Mouse (Mus musculus): ENCODE data around the gene Fam92b. TPM values are rescaled to one million over a fixed set of nuclear protein-coding genes. Genes with fewer than 3 reads are reported as not detected.

The Fam92b gene
- not detected for polyA plus RNA-seq (2017; shearing (Covaris generic))

DNA sequence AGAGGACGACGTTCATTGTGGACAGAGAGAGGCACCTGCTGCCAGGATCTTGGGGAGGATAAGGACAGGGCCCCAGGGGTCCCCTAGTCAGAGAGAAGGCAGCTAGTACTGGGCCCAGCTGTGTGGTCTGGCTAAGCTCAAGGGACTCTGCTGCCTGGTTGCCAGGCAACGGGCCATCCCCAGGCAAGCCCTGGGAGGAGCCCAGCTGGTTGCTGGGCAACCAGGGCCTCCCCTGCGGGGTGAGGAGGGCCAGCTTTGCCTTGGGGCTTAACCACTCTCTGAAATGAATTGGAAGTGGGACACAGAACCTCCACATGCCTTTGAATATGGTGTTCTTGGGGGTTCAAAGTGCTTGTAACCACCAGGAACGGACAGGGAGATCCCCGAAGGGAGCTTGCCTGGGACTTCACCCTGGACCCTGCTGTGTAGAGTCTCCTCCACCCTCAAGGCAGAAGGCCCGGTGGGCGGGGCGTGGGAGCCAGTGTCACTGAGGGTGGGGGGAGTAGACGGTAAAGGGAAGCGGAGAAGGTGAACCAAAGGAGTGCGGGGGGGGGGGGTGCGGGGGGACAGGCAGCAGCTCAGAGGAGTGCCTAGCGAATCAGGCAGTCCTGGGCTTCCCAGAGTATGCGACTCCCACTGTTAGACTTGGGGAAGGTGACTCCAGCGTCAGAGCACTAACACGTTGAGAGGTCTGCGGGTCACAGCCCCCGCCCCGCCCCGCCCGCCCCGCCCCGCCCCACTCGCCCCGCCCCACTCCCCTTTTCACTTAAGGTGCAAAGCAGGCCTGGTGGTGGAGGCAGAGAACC lies at the start of gene Fam92b:
TSS of gene Fam92b (minus strand) at position 149 of the 806 bp plus-strand sequence.
- ATAC-seq, result no peak

DNA sequence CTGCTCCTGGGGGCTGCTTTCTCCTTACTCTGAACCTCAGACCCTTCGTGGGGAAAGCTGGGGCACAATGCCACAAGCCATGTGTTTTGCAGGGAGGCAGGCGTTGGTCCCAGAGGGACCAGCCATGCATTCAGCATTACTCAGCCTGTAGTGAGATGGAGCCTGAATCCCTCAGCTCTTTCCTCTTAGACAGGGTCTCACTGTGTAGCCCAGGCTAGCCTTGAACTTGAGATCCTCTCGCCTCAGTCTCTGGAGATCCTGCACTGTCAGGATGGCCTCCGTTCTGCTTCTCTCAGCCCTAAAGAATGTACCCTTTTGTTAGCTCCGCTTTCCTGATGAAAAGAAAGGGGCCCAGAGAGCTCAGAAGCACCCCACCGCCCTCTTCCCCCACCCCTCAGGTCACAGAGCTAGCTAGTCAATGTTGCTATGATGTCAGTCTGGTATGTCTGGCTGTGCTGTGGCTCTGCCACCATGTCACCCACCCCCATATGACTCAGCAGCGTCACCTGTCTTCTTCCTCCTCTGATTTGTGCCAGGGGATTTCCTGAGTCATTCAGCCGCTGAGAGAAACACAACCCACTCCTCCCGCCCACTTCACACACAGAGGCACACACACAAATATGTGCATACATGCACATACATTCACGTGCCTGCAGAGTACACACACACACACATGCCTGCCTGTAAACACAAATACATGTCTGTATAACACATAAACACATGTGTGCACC lies 48.3 kb upstream of the Fam92b start:
- ATAC-seq, result peak; percentile 80

DNA sequence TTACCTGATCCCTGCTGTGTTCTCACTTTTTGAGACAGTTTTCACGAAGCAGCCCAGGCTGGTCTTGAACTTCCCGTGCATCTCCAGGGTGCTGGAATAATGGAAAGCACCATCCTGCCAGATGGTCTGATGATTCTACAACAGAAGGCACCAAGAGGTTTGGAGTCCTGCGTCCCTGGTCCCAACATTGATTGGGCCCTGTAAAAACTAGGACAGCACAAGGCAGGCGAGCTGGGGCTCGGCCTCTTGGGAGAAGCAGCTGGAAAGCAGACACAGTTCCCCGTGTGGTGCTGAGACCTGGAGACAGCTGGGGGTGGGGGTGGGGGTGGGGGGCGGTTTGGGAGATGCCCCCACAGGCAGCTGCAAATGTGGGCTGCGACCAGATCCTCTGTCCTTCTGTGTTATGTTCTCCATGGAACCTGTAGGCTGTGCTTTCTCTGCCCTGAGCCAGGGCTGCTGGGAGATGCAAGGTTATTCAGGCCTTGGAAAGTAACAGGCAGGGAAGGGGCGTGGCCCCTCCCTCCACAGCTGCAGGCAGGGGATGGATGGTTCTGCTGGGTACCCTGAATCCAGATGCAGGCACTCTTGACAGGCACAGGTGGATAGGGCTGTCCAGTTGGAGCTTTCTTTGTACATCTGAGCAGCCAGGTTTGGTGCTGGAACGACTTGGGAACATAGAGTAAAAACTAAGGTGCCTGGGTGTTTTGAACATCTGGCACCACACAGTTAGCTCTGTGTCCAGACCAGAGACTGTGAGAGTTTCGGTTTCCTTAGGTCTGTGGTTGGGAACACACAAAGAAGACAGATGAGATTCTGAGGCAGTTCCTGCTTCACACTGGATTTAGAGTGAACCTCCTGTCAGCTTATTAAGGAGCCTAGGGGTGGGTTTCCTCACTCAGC lies 47.5 kb upstream of the Fam92b start:
- no peak for ATAC-seq

DNA sequence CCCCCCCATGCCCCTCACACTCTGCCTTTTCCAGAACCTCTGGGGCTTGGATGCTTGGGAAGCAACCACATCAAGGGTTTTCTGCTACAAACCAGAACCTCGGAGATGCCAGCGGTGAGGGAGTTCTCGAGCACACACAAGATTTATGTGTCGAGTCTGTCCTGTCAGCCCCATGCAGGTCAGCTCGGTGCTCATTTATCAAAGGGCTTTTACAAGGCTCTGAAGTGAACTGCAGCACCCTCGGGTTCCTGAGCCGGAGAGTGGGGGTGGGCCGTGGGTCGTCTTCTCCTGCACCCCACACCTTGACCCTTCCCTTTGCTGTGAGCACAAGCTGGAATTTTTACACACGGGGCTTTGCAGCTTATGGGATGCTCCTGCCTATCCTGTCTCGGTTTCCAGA lies 45.3 kb upstream of the Fam92b start:
- ATAC-seq, result no peak

DNA sequence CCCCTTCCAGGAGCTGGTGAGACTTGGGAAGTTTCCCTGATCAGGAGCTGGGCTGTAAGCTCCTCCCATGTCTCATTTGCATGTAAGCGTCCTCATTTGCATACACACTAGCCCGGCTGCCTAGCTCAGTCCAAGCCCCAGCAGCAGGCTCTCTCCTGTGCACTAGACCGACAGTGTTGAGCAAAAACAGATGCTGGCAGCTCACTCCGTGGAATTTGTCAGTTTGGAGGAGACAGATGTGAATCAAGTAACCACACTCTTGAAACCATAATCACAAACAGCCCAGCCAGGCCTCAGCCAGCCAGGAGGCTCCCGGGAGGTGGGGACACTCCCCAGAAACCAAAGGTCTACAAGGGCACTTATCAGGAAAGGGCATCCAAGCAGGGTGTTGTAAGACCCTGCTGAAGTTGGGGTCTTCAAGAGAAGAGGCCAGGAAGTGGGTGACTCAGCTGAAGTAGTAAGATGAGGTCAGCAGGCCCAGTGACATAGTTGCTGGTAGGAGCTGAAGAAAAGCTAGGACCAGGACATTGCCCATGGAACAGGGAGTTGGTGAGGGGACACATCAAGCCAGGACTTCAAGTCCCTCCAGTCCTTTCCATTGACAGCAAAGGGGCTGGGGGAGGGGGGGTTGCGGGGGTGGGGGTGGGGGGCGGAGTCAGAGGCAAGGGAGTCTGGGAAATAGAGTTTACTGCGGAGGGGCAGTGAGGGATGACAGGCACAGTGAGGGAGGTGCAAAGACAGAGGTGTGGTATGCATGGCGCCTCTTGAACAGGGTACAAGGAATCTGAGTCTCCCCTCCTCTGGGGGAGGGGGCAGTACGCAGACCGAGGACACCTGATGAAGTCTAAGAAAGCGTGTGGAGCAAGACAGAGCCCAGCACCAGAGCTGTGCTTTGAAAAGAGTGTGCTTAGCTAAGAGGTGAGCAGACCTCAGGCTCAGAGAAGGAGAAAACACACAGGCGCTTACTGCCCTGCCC lies 39.9 kb upstream of the Fam92b start:
- no peak for ATAC-seq

DNA sequence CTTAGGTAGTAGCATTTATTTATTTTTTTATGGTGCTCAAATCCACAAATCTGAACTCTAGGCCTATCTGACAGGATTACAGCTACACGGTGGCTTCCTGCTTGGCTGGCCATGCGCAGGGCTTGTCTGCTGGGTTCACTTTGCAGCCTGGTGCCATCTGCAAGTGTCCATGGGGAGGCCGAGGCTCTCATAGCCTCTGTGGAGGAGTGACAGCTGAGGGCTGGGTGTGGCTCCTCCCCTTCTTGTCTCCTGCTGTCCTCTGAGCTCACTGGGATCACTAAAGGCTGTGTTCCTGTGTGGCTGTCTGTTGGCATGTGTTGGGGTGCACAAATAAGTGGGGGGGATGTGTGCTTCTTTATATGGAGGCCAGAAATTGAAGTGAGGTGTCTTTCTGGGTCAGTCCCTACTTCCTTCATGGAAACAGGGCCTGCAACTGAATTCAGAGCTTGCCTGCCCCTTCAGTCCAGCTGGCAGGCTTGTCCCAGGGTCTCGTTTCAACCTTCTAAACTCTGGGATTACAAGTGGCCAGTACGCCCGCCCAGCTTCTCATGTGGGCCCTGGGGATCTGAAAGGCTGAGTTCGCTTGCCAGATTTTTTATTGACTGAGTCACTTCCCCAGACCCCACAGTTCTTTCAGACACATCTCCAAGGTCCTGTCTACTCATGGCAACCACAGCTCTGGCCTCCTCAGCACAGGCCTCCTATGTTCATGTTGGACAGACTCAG lies 38.3 kb upstream of the Fam92b start:
- no peak for ATAC-seq

DNA sequence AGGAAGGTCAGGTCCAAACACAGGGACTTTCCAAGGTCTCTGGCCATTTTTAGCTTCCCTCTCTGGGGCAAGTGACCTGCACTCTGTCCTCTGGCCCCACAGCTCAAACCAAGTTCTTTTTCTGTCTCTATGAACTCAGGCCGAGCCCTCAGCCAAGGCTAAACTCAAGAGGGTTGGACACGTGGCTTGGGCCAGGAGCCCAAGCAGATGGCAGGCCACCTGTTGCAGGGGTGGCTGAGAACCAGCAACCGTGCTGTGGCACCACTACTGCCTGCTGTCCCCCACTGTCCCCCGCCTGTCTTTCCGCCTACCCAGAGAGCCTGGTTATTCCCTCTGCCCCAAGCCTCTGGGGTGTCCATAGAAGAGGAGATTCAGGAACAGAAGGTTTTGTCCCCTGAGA lies 36.7 kb upstream of the Fam92b start:
- ATAC-seq, result no peak

DNA sequence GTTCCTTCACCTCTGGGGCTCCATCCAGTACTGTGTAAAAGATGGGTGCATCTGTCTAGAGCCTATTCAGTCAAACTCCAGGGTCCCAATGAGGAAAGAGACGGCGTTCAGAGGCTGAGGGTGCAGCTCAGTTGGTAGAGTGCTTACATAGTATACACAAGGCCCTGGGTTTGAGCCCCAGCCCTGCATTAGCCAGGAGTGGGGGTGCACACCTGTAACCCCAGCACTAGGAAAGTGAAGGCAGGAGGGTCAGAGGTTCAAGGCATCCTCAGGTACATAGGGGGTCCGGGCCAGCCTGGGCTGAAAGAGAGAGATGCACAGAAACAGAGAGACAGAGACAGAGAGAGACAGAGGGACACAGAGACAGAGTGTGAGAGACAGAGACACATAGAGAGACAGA lies 36.0 kb upstream of the Fam92b start:
- no peak for ATAC-seq

DNA sequence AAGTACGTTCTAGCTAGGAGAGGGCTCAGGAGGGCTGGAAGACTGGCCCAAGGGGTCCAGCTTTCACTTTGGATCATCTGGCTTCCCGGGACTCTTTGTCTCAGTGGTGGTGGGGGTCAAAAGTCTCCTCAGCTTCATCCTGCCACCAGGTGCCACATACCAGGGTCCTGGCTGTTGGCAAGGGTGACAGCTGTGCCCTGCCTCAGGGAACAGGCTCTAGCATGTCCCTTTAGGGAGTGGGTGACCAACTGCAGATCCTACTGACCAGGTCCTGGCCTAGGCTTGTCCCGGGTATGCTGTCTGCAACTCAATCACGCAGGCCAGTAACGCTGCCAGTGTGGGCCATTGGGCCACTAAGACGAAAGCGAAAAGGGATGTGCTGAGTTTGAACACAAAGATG lies 35.3 kb upstream of the Fam92b start:
- no peak for ATAC-seq

DNA sequence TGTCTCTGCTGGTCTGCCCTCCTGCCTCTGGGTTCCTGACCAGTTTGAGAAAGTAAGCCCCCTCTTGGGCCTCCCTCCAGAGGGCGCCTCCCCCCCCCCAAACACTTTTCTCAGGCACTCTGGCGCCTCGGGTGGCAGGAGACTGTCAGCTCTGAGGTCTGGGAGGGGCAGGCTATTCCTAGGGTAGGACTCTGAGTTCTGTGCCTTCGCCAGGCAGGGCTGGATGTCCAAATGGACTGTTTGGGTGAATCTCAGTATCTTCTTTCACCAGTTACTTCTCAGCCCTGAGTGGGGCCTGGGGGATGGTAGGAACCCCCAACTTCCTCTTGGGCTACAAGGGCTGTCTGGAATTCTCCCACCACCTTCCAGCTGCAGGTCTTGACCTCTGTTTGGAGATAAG lies 34.1 kb upstream of the Fam92b start:
- ATAC-seq, result no peak

DNA sequence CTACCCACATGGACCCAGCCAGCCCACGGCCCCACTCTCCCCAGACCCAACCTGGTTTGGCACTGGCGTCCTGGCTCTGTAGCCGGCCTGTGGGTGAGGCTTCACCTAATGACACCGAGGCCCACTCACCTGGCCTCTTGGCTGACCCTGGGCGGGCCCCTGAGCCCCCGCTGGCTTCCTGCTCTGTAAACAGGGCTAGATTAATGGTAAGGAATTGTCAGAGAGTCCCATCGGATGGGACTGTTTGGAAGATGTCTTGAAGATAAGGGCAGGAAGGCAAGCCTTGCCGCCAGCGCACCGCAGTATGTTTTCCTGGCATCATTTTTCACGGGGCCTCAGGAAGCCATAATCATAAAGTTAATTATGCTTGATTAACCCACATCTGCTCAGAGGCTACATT lies 30.8 kb upstream of the Fam92b start:
- no peak for ATAC-seq

DNA sequence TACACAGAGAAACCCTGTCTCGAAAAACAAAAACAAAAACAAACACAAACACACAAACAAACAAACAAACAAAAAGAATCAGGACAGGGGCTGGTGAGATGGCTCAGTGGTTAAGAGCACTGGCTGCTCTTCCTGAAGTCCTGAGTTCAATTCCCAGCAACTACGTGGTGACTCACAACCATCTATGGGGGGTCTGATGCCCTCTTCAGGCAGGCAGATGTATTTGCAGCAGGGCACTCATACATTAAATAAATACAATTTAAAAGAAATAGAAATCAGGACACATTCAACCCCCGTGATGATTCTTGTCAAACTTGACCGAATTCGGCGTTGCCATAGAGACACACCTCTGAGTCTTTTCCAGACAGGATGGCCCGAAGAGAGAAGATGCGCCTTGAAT lies 30.1 kb upstream of the Fam92b start:
- no peak for ATAC-seq

DNA sequence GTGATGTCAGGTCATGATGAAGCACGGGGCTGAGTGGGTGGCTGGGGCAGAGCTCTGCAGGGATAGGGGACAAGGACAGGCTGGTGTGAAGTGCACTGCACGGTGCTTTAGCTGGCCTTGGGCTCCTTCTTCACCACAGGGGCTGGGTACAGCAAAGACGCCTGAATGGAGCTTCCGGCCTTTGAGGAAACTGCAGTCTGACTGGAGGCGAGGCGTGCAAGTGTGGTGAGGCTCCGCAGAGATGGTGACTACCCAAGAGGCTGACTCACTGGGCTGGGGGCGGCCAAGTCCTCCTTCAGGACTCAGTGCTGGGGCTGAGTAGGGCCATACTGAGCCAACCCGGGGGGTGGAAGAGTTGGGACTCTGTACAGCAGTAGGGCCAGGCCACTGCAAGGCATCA lies 28.6 kb upstream of the Fam92b start:
- no peak for ATAC-seq

DNA sequence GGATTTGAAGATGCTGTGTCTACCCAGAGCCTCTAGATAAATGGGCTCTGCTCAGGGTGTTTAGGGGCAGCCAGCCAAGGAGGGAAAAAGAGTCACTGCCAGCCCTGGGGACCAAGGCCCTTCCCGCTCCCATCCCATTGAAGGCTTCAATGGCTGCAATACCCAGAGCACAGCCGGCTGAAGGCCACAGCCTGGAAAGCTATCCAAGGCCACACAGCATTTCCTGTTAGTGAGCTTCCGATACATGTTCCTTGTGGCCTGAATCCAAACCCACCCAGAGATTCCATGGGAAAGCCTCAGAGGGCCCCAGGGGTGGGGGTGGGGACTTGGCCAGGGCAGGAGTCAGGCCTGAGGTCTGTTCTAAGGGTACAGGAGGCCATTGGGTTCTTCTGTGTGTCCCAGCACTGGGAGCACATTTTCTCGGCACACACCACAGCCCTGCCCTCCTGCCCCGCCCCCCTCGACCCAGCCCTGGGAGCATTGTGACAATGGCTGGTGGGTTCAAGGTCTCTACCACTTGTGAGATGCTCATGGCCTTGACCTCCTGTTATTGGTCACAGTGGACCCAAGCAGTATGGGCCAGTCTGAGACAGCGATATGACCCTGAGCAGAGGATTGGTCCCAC lies 27.6 kb upstream of the Fam92b start:
- no peak for ATAC-seq

DNA sequence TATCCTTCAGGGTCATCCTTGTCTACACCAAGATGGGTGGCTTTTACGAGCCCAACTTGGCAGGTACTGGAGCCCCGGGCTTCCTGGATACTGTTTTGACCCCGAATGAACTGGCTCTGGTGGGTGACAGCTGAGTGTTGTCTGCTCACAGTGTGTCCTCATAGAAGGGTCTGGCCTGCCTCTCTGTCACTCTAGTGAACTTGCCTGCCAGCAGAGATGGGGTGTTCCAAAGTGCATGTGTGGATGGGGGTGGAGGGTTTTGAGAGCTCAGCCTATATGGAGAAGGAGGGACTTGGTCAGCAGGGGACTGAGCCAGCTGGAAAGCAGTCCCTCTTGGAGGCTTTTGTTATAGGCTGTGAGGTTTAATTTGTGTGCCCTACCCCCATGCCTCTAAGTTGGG lies 25.3 kb upstream of the Fam92b start:
- ATAC-seq, result no peak

DNA sequence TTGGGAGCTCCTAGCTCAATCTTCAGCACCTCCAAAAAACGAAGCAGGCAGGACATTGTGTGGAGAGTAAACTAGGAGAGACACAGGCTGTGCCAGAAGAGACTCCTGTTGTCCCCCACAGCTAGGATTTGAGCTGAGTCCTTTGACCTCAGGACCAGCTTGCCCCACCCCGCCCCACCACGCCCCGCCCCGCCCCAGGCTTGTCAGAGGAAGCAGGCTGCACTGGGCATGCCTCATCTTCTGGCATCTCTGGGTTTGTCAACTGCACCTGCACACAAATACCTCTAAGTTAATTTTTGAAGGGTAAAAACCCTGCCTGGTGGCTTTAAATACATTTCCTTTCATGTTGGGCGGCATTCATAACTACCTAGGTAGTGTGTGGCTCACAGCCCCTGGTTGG lies 24.1 kb upstream of the Fam92b start:
- ATAC-seq, result no peak

DNA sequence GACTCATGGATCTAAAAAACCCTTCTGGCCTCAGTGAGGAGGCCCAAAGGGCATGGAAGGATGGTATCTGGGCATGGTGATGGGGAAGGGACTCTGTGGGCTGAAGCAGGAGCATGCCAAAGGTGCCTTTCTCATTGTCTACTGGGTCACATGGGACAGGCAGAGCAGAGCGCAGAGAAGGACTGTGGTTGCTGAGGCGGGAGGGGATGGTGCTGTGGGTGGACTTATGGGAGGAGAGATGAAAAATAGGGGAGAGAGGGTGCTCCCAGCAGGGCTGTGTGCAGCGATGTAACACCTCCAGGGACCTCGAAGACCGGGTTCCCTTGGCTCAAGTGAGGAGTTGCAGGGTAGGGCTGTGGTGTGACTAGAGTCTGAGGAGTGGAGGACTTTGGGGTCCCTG lies 14.9 kb upstream of the Fam92b start:
- ATAC-seq, result no peak

DNA sequence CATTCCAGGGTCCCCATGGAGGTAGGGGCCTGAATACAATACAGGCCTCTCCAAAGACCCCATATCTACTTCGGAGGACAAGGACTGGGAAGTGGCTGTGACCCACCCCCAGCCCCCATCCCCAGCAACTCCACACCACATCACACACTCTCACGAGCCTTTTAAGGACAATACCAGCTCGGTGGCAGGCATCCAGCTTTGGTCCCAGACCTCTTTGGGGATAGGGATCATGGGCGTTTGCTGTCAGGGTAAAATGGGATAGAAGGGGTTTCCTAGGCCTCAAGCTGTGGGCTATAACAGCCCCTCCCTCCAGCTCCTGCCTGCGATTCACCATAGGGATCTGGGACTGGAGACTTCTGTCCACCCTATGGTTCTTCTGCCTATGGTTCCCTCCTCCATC lies 14.4 kb upstream of the Fam92b start:
- ATAC-seq, result no peak

DNA sequence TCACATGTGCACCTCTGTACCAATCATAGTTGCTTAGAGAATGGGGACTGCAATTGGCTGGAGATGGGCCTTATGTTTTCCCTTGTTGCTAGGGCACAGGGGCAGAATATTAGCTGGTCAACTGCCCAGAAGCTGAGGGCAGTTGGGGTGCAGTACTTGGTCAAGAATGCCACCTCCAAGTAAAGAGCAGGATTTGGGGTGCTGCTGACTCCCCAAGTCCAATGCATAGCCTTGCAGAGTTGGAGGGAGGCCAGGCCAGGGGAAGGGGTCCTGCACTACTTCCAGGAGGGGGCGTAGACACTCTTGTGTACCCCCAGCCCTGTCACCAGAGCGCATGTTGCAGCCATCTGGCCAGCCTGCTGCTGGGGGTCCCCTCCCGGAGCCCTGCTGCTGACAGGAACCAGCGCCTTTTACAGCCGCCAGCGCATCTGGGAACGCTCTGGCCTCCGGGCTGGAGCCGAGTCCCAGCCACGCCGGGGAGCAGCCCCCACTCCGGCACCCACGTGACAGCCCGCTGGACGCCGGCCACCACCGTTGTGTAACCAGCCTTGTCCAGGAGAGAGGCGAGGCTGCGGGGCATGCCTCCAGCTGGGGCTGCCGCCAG lies 13.6 kb upstream of the Fam92b start:
- ATAC-seq, result no peak

DNA sequence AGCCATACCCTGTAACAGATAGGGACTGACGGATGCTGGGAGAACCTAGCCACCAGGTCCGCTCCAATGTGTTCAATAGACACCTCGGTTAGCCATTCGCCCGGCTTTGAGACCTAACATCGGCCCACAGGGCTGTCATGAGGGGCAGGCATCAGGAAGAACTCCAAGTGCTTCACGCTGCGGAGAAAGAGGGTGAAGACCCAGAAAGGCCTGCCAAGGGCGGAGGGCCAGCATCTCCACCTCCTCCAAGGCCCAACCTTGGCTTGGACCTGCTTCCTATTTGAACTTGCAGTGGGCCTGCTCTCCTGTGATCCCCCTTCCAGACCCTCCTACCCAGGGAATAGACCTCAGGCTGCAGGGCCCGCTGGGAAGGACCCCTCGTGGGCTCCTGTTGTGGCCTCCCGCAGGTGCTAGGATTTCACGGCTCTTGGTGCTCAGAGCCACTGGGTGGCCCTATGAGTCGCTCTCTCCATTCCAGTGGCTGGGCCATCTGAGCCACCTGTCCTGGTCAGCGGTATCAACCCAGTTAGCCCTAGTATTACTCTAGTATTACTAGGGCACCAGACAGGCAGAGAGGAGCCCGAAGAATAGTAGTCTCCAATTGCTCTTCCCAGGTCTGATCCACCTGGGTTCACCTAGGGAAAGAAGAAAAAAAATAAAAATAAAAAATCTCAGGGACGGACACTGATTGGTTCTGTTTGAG lies 13.0 kb upstream of the Fam92b start:
- ATAC-seq, result no peak
